Mouse (Mus musculus) embryonic fibroblast, embryonic 13.5 days (primary cell): ENCODE data around the gene 1110002E22Rik.

Experiments used
- CTCF ChIP-seq: IDR thresholded peaks from 2 replicates; pipeline ENCODE4 v1.5.1; 2011; ENCODE audit warnings: mild to moderate bottlenecking, control low read depth, low read length, moderate library complexity, borderline replicate concordance; ENCODE audit not compliant: insufficient read depth
- POLR2A ChIP-seq: IDR thresholded peaks from 2 replicates; pipeline ENCODE4 v1.6.1; 2011; ENCODE audit warnings: low read depth, mild to moderate bottlenecking, control low read depth, low read length, moderate library complexity

DNA sequence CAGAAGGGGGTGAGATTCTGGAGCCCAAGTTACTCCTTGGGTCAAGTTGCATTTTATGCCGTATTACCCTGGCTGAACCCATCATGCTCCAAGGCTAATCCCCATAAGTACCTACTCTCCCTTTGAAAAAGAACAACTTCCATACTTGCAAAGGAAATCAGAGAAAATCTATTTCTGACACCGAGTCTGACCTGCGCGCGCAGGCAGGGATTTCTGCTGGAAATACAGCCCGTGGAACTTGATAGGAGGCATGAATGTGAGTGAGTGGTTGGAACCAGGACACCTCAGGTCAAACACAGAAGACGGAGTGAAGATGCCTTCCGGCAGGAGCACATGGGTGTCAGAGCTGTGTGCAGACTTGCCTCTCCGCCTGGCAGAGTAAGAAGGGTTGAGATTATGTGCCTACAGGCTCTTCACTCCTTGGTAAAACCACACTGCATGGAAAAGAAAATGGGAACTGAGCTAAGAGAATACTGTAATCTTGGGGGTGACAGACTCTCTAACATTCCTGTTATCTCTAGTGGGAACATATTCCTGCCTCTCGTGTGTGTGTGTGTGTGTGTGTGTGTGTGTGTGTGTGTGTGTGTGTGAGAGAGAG lies 6.7 kb downstream of the 1110002E22Rik start:
- TF ChIP-seq CTCF (no peak), POLR2A (no peak)
